Mouse (Mus musculus) inflammation-experienced regulatory T-cells, adult 16 weeks (primary cell): Measurements from ENCODE around the gene Gm8232. TPM values are rescaled to one million over a fixed set of nuclear protein-coding genes. Genes with fewer than 3 reads are reported as not detected.

Experiments used
- polyA plus RNA-seq: library from polyadenylated mRNA; unstranded; fragments of 100-300 nt; shearing (Covaris generic); gene quantifications from one replicate; pipeline ENCODE4 v1.2.1, GENCODE M21; 2017

Gene Gm8232
- not detected for polyA plus RNA-seq

DNA sequence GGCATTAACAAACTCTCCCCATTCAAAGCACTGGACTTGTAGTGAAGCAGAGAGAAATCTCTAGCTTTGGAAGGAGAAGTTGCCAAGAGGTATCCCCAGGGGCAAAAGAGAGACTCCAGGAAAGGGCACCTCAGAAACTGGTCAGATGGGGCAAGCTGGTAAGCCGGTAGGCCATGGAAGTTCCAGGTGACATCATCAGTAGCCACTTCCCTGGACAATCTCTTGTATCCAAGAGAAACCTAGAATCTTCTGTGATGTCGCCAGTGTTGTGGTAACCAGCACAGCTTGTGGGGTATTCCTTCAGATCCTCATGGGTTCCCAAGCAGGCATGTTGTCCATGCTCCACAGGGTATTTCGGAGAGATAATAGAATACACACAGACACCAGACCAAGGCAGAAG, at the start of gene Gm8232:
Gm8232 (plus strand) TSS at position 301 of the 400 bp plus-strand sequence.

DNA sequence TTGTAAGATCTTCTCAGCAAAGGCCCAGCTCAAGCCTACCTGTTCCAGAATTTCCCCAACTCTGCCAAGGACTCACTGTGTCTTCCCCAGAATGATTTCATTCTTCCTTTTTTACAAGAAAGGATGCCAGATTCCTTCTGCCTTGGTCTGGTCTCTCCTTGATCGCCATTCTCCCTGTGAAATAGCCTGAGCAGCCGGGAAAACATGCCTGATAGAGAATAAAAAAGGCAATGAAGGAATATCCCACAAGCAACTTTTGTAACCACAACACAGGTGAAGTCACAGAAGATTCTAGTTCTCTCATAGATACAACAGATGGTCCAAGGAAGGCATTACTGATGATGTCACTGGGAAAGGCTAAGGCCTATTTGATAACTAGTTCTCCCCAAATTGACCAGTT, 22.8 kb upstream of the Gm8232 start, which contains the start of gene Gm3371:
Gm3371 (minus strand) TSS at position 101 of the 400 bp plus-strand sequence.

Other genes with a start within 250 kb of the Gm8232 start
- gene Gm8212, start 236.0 kb upstream of the Gm8232 start, polyA plus RNA-seq: not detected
- not detected for gene 4930503E14Rik, start 220.4 kb upstream of the Gm8232 start, polyA plus RNA-seq
- gene Gm8220, start 148.1 kb upstream of the Gm8232 start, polyA plus RNA-seq: not detected
- gene Gm5930, start 95.1 kb upstream of the Gm8232 start, polyA plus RNA-seq: not detected
- not detected for gene Gm8229, start 68.3 kb upstream of the Gm8232 start, polyA plus RNA-seq
- gene Gm3371, start 22.9 kb upstream of the Gm8232 start, polyA plus RNA-seq: not detected
- gene BC061237, start 58.8 kb downstream of the Gm8232 start, polyA plus RNA-seq: not detected
- gene Gm17093, start 84.6 kb downstream of the Gm8232 start, polyA plus RNA-seq: not detected
- gene Gm8247, start 149.5 kb downstream of the Gm8232 start, polyA plus RNA-seq: not detected
- not detected for gene Gm5624, start 194.3 kb downstream of the Gm8232 start, polyA plus RNA-seq